Mouse (Mus musculus) heart, embryonic 11.5 days (tissue): ENCODE results near the gene Tmem128. TPM values are rescaled to one million over a fixed set of nuclear protein-coding genes. Genes with fewer than 3 reads are reported as not detected.

Source experiments
- ATAC-seq: fragments of 200-750 bp; cut with Nextera tagmentation; replicated peaks from 2 replicates; pipeline ENCODE4 v1.8.0; 2017; ENCODE audit warnings: moderate library complexity; ENCODE audit not compliant: insufficient number of reproducible peaks, low FRiP score, low TSS enrichment
- H3K27ac ChIP-seq: fragments of 300-500 bp; sonication (generic); 2 replicates; pipeline ENCODE4 v1.5.1; 2014; ENCODE audit warnings: mild to moderate bottlenecking, low read depth, low read length
- H3K27me3 ChIP-seq: fragments of 300-500 bp; sonication (generic); 2 replicates; pipeline ENCODE4 v1.6.1; 2014; ENCODE audit warnings: mild to moderate bottlenecking, low read length, mixed read lengths; ENCODE audit not compliant: control insufficient read depth, insufficient read depth
- H3K36me3 ChIP-seq: fragments of 300-500 bp; sonication (generic); 2 replicates; pipeline ENCODE4 v1.6.1; 2014; ENCODE audit warnings: mild to moderate bottlenecking, low read length, moderate library complexity, mixed read lengths; ENCODE audit not compliant: control insufficient read depth, insufficient read depth
- H3K4me1 ChIP-seq: fragments of 300-500 bp; sonication (generic); 2 replicates; pipeline ENCODE4 v1.6.1; 2014; ENCODE audit warnings: low read length; ENCODE audit not compliant: control insufficient read depth, insufficient read depth
- H3K4me2 ChIP-seq: fragments of 300-500 bp; sonication (generic); 2 replicates; pipeline ENCODE4 v1.6.1; 2014; ENCODE audit warnings: mild to moderate bottlenecking, moderate library complexity
- H3K4me3 ChIP-seq: fragments of 300-500 bp; sonication (generic); 2 replicates; pipeline ENCODE4 v1.5.1; 2014; ENCODE audit warnings: low read depth, low read length
- H3K9ac ChIP-seq: fragments of 300-500 bp; sonication (generic); 2 replicates; pipeline ENCODE4 v1.6.1; 2014; ENCODE audit warnings: mild to moderate bottlenecking, low read depth, low read length, moderate library complexity
- H3K9me3 ChIP-seq: fragments of 300-500 bp; sonication (generic); replicated peaks from 2 replicates; pipeline ENCODE4 v1.6.1; 2016; ENCODE audit warnings: low read length; ENCODE audit not compliant: control insufficient read depth
- WGBS: fragments of 180-500 bp; shearing (Covaris S2); extraction: QIAGEN DNeasy Blood & Tissue Kit; methylation state at CpG from one replicate; pipeline ENCODE4 v1.1.7; 2014; ENCODE audit not compliant: insufficient replicate concordance; 5-methylcytosine and 5-hydroxymethylcytosine counted together
- polyA plus RNA-seq: library from polyadenylated mRNA; unstranded; fragments of >200 nt; fragmentation: Nextera tagmentation; extraction: Ambion mirVana; gene quantifications from 2 replicates; pipeline ENCODE4 v1.2.1, GENCODE M21; 2014

The Tmem128 gene
- polyA plus RNA-seq, 1 experiment from 2014 or later = 50.7 TPM

DNA sequence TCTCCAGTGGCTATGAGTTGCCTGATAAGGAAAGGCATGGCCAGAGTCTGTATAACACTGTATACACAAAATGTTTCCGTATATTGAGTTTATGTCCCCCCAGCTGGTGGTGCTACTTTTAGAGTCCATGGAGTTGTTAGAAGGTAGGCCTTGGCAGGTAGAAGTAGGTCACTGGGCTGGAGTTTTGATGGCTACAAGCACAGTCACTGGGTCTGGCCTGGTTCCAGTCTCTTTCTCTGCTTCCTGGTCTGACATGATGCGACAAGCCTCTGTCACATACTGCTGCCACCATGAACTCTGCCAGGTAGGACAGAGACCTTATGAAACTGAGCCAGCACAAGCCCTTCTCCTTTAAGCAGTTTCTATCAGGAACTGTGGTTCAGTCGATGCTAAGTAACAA is 28.5 kb downstream of the Tmem128 start:
- ATAC-seq = no peak
- Histone ChIP-seq H3K4me2 (no peak overlapping the region), H3K9me3 (no peaks in the 10 kb centered on the region), H3K9ac (no peak overlapping the region), H3K4me3 (no peak overlapping the region), H3K4me1 (no peaks in the 10 kb centered on the region), H3K27me3 (no peaks in the 10 kb centered on the region), H3K27ac (no peak overlapping the region), H3K36me3 (no peaks in the 10 kb centered on the region)
- WGBS = 72% methylated on average over 3 of the region's 3 CpGs

DNA sequence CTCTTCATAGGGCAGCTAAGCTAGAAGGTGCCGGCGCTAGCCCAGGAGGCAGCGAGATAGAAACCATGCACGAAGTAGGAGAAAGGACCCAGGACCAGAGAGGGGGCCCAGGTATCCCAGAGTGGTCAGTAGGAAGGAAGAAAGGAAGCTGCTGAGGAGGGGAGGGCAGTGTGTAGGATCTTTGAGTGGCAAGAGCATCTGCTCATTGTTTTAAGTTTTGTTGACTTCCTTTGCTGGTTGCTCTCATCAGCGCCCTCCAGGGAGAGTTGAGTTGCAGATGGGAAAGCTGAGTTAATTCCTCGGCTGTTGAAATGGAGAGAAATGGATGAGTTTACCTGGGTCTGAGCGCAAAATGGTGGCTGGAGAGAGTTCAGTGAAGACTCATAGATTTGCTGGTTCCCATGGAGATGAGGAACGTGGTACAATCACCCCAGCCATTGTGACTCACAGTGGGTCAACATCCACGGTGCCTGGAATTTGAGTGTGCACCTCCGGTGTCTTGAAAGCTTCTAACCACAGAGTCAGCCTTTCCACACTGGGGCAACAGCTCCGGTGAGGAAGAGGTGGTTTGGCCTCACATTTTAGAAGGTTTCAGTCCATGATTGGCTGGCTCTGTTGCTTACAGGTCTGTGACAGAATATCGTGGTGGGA is 41.9 kb downstream of the Tmem128 start:
- H3K9ac ChIP-seq = no peak overlapping the region
- 78% methylated on average over 12 of the region's 12 CpGs for WGBS
- H3K4me1 ChIP-seq = no peaks in the 10 kb centered on the region
- H3K4me2 ChIP-seq = no peak overlapping the region
- H3K36me3 ChIP-seq = no peaks in the 10 kb centered on the region
- no peak overlapping the region for H3K27ac ChIP-seq
- ATAC-seq = no peak
- no peaks in the 10 kb centered on the region for H3K27me3 ChIP-seq
- no peaks in the 10 kb centered on the region for H3K9me3 ChIP-seq
- H3K4me3 ChIP-seq = no peak overlapping the region

- no peak overlapping the region for H3K4me2 ChIP-seq
- no peaks in the 10 kb centered on the region for H3K4me1 ChIP-seq
- no peaks in the 10 kb centered on the region for H3K27me3 ChIP-seq
- H3K4me3 ChIP-seq = no peak overlapping the region
- WGBS = 61% methylated on average over 12 of the region's 12 CpGs
- no peak for ATAC-seq
- H3K9me3 ChIP-seq = no peaks in the 10 kb centered on the region
- H3K9ac ChIP-seq = no peak overlapping the region
- H3K36me3 ChIP-seq = no peaks in the 10 kb centered on the region
- H3K27ac ChIP-seq = no peak overlapping the region
Measured at GRCm38 (mm10) chr5:38302651-38303050, 42.7 kb downstream of the Tmem128 start.

GRCm38 (mm10) chr5:38305241-38305640 is 45.3 kb downstream of the Tmem128 start:
- H3K4me1 ChIP-seq = no peaks in the 10 kb centered on the region
- 72% methylated on average over 2 of the region's 2 CpGs for WGBS
- H3K36me3 ChIP-seq = no peaks in the 10 kb centered on the region
- H3K9ac ChIP-seq = no peak overlapping the region
- H3K9me3 ChIP-seq = no peaks in the 10 kb centered on the region
- no peak overlapping the region for H3K4me2 ChIP-seq
- H3K4me3 ChIP-seq = no peak overlapping the region
- ATAC-seq = no peak
- H3K27ac ChIP-seq = no peak overlapping the region
- 0 out of 2 replicates have a peak, but pooled peaks cover 3% of the 10 kb centered on the region for H3K27me3 ChIP-seq

DNA sequence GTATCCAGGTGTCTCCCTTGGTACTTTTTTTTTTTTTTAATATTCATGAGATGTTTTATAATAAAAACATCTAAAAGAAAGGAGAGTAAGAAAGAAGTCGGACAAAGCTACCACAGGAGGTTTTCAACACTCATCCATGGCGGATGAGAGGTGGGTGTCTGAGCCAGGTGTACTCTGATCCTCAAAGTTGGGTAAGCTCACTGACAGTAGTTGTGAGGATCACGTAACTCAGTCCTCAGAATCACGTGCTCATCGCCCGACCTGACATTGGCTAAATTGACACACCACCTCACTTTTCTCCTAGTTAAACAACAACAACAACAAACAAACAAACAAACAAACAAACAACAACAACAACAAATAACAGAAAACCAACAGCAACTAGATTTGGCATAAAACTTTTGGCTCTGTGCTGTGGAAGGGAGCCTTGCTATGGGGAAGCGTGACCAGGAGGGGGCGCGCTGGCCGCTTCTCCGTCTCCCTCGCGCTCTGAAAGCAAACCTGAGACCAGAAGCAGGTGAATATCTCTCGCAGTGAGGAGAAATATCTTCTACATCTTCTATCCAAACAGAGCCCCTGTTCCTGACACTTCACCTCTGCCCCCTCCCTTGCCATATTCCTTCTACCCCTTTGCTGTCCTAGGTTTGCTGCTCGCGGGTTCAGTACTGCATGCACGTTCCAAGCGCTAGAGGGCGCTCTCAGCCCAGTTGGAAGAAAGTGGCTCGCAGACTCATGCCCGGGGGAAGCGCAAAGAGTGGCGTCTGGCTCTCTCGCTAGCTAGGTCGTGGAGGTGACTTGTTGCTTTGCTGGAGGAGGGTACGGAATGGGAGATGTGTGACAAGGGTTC is 47.5 kb downstream of the Tmem128 start:
- H3K27me3 ChIP-seq = 0 out of 2 replicates have a peak, but pooled peaks cover 3% of the 10 kb centered on the region
- no peaks in the 10 kb centered on the region for H3K4me1 ChIP-seq
- H3K9ac ChIP-seq = no peak overlapping the region
- peak overlapping the region; percentile 35 for H3K4me3 ChIP-seq
- H3K27ac ChIP-seq = no peak overlapping the region
- WGBS = 9% methylated on average over 26 of the region's 26 CpGs
- 0 out of 2 replicates have a peak, but pooled peaks have one; percentile 64 for ATAC-seq
- H3K9me3 ChIP-seq = no peaks in the 10 kb centered on the region
- H3K4me2 ChIP-seq = peak overlapping the region; percentile 64
- H3K36me3 ChIP-seq = no peaks in the 10 kb centered on the region

DNA sequence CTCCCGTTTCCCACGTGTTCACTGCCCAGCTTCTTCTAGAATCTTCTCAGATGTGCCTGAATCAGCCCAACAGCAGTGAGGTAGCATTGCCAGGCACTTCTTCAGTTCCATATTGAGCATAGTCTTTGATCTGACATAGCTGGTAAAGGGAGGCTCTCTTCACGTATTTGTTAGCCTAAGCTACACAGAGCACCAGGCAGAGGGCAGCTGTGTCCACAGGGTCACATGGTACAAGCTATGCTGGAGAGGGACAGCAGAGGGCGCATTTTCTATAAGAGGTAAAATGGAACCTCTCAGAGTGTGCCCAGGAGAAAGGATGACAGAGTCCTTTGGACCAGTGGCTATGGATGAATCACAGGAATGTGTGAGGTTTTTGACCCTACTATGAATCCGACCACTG is 48.9 kb downstream of the Tmem128 start:
- H3K4me1 ChIP-seq = no peaks in the 10 kb centered on the region
- 48% methylated on average over 5 of the region's 5 CpGs for WGBS
- H3K9me3 ChIP-seq = no peaks in the 10 kb centered on the region
- 0 out of 2 replicates have a peak, but pooled peaks cover 3% of the 10 kb centered on the region for H3K27me3 ChIP-seq
- ATAC-seq = no peak
- H3K9ac ChIP-seq = no peak overlapping the region
- no peak overlapping the region for H3K4me3 ChIP-seq
- no peaks in the 10 kb centered on the region for H3K36me3 ChIP-seq
- H3K4me2 ChIP-seq = no peak overlapping the region
- H3K27ac ChIP-seq = no peak overlapping the region

- Histone ChIP-seq H3K9me3 (no peaks in the 10 kb centered on the region), H3K4me3 (no peak overlapping the region), H3K27me3 (peaks cover 5% of the 10 kb centered on the region; the same call in 1 of the 2 replicates), H3K4me2 (no peak overlapping the region), H3K36me3 (no peaks in the 10 kb centered on the region), H3K4me1 (no peaks in the 10 kb centered on the region), H3K9ac (no peak overlapping the region), H3K27ac (no peak overlapping the region)
- no peak for ATAC-seq
- 51% methylated on average over 3 of the region's 3 CpGs for WGBS
Measured at GRCm38 (mm10) chr5:38309795-38310194, 49.8 kb downstream of the Tmem128 start.
